Mouse (Mus musculus) cerebellum, postnatal 4 days (tissue): Measurements from ENCODE around the gene Nrg4.

Experiments
- DNase-seq, 2 experiments: peaks; one replicate each; pipeline ENCODE4 v3.0.0; 2022; ENCODE audit warnings: low spot score in 2 of 2, mixed read lengths in 1 of 2

The Nrg4 gene

GRCm38 (mm10) chr9:55215056-55215455 is 111.6 kb downstream of the Nrg4 start:
- DNase-seq = no peak

- DNase-seq = no peak
Observed at GRCm38 (mm10) chr9:55213396-55213795, 113.2 kb downstream of the Nrg4 start.

- DNase-seq = no peak
Observed at GRCm38 (mm10) chr9:55211611-55212010, 115.0 kb downstream of the Nrg4 start.

- peak; percentile 74 to 87 for DNase-seq
Observed at GRCm38 (mm10) chr9:55208790-55209481, 117.7 kb downstream of the Nrg4 start, which contains the start of gene Fbxo22. Gene Fbxo22 (plus strand): TSS chr9:55208925.

- no peak for DNase-seq
Observed at GRCm38 (mm10) chr9:55208458-55208789, 118.2 kb downstream of the Nrg4 start.

GRCm38 (mm10) chr9:55199348-55199747 is 127.3 kb downstream of the Nrg4 start:
- DNase-seq = no peak

GRCm38 (mm10) chr9:55198260-55198659 is 128.4 kb downstream of the Nrg4 start:
- no peak for DNase-seq

GRCm38 (mm10) chr9:55195876-55196275 is 130.8 kb downstream of the Nrg4 start:
- DNase-seq = no peak

GRCm38 (mm10) chr9:55174235-55174634 is 152.4 kb downstream of the Nrg4 start:
- no peak for DNase-seq

- no peak for DNase-seq
Observed at GRCm38 (mm10) chr9:55172195-55172685, 154.4 kb downstream of the Nrg4 start.

GRCm38 (mm10) chr9:55170655-55171412 is 155.8 kb downstream of the Nrg4 start:
- no peak for DNase-seq
